Mouse (Mus musculus): ENCODE data around the gene Rab12.
"Not testable (repeated sequence)": the region's sequence is repeated elsewhere in the genome, so short reads cannot be mapped to it uniquely, and the experiment has no call there.

Rab12 gene

DNA sequence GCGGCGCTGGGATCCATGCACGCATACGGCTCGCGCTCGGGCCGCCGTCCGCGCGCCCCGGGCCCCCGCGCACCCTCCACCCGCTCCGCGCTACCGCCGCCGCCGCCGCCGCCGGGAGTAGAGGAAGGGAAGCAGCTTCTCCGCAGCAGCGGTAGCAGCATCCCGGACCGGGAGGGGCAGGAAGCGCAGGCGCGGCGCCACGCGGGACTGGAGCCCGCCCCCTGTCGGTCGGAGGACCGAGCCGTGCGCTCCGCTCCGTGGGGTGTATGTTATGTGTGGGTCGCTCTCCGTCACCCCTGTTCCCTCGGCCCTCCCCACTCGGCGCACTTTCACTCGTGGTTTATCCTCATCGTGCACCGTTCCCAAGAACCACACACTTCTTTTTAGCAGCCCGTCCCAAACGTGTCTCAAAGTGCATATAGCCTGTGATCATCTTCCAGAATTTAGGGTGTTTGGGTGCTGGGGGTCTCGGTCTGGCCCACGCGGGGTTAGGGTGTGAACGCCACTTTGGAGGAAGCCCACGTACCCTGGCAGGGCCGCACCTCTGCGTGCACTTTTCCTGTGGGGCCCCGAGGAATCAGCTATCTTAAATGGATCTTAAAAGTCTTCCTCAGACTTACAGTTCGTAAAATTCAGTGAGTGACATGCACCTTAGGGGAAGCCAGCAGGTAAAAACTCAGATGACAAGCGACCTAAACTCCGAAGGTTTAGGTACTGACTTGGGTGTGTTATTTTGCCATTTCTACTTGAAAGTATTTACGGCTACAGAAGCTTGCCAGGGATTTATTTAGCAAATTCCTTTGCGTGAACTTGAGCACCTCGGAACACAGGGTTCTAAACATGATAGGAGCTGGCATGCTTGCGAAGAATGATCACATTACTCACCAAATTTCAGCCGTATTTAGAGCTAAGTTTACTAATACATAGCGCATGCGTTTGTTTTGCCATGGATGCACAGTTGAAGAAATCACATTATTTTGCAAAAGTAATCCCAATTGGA is at the start of gene Rab12:
Gene Rab12 (minus strand): TSS at position 176 of the 1,000 bp plus-strand sequence.
- DNase-seq, result peak; percentile 95

DNA sequence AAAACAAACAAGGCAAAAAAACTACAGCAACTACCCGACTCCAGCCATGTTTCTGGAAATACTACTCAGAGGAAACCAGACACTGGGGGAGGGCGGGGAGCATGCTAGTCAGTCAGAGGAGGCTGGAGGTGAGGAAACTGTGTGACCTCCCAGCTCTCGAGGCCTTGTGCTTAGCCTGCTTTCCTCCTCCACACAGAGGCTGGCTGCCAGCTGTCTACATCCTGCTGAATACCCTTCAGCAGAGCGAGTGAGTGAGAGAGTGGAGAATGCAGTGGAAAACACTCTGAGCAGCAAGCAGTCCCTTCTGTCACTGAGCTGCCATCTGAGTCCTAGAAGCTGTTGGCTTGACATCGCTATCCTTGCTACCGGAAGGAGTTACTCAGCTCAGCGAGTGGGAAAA is 44.7 kb upstream of the Rab12 start:
- DNase-seq, result no peak

DNA sequence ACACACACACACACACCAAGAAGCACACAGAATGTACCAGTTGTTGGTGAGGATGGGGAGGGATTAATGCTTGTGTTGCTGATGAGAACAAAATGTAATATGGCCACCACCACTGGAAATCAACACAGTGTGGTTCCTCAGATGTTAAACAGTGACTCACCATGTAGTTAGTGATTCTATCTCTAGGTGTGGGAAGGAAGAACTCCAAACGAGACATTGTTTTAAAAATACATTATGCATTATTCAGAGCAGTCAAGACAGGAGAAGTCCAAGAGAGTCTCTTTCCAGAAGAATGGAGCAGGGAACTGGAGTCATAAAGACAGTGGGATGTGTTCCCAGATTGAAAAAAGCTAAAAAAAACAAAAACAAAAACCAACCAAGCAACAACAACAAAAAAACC is 44.0 kb upstream of the Rab12 start:
- DNase-seq, result no peak

DNA sequence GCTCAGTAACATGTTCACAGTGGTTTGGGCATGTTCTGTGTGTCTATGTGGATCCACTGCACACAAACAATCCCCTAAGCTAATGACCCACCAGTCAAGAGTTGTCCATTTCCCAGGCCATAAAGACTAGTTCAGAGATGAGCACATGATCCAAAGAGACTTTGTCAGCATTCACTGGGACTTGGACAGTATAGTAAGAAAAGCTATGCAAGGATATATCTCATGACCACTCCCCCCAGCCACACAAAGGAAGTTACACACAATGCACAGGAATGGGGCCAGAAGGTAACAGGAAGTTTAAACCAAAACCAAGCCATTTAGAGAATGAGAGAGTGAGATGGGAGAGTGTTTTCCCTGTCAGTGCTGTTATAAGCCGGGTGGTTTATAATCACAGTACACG is 41.9 kb upstream of the Rab12 start:
- no peak for DNase-seq

DNA sequence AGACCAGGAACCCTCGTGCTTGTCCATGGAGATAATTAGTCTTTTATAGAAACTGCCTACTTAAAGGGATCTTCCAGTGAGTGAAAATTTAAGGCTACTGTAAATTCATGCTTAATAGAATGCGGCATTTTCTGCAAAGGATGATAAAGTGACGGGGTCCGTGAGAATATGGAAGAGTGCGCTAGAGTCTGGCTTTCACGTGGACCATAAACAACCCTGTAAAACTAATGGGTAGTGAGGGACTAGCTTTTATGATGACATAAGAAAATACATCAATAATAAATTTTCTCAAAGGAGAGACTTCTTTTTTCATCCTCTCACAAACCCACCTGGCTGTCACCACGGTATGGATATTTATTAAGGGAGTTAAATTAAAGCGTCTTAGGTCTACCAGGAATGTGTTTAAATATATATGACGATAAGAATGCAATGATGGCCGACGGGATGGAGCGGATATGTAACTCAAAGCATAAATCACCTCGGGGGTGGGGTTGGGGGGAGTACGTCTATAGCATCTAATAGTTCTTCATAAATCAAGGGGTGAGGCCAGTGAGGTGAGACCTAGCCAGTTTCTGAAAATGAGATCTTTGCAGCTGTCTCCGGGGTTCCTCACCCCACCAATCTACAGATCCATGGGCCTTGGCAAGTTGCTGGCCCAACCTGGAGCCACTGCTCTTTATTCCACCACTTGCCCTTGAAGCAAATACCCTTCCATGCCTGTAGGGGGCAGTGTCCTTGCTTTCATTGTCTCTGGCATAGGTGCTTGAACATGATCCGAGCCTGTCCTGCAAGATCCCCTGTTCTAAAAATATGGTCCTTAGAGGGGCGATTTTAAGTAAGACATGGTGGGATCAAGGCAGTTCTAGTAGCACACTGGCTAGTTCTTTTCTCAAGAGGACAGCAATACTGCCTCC is 39.1 kb upstream of the Rab12 start:
- DNase-seq, result peak; percentile 28

DNA sequence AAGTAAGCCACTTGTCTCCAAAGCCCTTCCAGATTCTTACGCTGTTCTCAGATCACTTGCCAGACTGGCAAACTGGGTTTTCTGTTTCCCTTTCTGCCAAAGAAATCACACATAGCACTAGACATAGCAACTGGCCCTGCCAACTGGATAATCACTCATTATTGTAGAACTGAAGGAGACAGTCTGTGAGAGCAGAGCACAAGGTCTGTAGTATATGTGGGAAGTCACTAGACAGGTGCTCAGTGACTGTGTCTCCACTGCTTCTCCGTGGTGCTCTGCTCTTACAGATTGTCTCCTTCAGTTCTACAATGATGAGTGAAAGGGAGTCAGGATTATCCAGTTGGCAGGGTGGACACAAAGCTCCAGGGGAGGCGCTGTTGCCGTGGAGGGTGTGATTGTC is 33.2 kb upstream of the Rab12 start:
- DNase-seq, result no peak

DNA sequence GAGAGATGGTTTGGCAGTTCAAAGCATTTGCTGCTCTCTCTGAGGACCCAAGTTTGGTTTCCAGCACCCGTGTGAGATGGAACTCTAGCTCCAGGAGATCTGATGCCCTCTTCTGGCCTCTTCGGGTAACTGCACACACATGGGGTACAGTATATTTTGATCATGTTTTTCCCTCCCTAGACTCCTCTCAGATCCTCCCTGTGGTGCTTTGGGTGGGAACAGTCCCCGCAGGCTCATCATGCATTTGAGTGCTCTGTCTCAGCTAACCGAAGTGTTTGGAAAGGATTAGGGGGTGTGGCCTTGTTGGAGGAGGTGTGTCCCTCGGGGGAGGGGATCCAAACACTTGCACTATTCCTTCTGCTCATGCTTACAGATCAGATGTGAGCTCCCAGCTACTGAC is 31.0 kb upstream of the Rab12 start:
- DNase-seq, result no peak

DNA sequence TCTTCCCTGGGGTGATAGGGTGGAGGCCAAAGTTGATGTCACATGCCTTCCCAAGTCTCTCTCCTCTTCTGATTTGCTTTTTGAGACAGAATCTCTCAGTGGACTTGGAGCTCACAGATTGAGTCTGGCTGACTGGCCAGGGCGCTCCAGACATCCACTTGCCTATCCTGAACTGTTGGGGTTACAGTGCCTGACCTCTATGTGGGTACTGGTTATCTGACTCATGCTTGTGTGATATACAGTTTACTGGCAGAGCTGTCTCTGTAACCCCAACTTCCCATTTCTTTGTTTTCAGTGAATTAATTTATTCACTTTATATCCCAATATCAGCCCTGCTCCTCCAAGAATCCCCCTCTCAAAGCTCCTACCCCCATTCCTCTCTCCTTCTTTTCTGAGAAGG is 12.8 kb upstream of the Rab12 start:
- DNase-seq, result no peak

DNA sequence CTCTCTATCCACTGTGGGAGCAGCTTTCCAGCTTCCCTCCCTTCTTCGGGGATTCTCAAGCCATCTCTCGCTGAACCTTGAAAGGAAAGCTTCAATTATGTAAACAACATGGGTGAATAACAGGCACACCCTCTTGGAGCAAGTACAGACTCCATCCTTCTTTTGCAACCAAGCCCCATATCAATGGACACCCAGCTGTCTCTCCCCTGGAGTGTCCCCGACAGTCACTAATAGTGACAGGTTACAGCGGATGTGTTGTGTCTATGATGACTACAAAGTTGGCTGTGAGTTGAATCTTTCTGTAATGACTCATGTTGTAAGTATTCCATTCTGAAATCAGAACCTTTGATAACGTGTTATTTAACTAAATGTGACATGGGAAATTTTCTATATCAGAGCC is 3.9 kb upstream of the Rab12 start:
- DNase-seq, result no peak

DNA sequence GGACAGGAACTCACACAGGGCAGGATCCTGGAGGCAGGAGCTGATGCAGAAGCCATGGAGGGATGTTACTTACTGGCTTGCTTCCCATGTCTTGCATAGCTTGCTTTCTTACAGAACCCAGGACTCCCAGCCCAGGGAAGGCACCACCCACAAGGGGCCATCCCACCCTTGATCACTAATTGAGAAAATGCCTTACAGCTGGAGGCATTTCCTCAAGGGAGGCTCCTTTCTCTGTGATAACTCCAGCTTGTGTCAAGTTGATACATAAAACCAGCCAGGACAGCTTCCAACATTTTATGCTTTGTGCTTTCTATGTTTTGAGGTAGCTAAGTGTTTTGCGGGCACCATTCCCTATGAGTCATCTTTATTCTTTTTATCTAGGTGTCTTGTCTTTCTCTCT is 3.1 kb upstream of the Rab12 start:
- not testable (repeated sequence) for DNase-seq

DNA sequence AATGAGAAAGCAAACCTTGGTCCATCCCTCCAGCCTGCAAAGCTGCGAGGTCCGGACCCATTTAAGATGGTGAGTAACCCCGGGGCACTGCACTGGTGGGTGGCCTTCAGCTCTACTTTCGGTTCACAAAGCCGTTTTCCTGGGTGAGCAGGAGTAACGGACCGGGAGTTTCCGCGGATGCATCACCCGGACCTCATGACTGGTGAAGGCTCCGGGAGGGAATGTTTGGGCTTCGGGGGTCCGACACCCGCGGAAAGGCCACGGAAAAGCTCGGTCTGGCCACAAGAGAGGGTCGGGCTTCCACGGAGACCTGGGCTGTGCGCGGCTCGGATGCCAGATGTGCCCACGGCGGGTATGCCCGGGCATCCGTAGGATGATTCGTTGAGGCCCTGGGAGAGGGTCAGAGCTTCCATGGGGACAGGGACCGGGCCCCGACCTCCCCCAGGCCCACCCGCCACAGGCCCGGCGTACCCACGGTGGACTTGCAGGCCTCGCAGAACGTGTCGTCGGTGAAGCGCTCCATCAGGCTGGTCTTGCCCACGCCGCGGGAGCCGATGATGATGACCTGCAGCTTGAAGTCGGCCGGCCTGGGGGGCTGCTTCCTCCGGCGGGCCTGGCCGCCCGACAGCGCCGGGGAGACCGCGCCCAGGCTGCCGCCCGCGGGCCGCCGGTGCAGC is 514 bp downstream of the Rab12 start:
- no peak for DNase-seq

DNA sequence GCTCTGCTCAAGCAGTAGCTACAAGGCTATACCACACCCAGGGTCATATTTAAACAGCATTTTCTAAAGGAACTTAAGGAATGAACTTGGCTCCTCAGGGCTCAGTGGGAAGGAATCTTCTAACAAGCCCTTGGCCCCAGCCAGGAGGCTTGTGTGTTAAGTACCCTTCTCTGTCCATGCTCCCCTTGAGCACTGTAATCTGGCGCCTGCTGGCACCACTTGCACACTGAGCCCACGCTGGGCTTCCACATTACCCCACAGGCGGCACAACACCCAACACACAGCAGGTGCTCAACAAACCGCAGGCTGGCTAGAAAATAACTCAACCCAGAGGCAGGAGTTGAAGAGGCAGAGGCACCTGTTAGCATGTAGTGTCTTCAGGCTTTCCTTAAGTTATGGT is 2.6 kb downstream of the Rab12 start:
- peak; percentile 52 for DNase-seq

DNA sequence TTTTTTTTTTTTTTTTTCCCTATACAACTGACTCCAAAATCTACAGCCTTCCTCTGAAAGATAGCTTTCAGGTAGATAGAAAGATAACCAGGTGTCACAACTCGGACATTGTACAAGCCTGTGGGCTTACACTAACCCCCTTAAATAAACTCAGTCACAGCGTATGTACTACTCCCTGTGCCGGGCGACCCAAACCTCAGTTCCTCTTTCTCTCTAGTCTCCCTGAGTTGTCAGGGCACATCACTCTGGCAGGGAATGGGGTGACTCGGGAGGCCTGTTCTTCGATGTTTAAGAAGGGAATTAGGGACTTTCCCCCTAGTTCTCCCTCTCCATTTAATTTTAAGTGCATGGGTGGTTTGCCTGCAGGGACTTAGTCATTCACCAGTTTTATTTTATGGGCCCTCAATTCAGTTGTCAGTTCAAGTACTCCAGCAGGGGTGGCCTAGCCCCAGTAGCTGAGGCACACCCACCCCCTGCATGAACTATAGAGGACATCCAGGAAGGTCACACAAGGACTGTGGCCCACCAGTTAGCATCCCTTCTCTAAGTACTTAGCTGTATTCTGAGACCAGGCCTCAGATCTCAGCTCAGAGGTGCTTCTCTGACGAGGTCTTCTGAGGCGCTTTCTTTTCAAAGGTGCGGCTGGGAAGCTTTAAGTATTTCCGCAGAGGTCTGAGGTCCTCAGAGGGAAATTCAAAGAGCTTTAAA is 5.1 kb downstream of the Rab12 start:
- no peak for DNase-seq

DNA sequence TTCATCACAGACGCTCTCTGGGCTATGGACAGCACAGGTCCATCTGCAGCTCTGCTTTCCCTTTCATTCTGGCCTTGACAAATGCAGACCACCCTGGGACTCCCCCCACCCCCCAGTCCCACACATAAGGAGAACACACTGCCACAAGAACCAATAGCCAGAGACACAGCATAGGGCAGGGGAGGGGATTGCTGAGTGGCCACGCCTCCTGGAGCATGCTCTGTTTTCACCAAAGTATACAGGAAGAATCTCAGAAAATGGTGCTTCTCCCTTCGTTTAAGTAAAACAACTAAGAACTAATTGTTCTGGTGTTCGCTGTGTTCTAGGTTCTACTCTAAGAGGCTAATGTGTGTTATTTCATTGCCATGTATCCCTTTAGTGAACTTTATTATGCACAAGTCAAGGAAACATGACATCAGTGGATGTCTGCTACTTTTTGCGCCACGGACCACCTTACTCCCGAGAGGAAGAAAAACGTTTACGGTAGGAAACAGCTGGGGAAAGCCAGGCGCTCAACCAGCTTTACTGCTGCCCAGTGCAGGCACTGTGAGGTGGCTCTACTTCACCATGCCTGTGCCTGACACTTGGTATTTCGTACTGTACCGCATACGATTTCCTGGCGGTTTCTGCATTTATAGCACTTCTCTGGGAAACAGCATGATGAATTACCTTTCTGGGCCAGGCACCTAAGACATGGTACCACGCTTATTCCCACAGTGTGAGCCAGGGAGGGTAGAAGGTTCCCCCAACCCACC is 7.2 kb downstream of the Rab12 start:
- DNase-seq, result peak; percentile 44

DNA sequence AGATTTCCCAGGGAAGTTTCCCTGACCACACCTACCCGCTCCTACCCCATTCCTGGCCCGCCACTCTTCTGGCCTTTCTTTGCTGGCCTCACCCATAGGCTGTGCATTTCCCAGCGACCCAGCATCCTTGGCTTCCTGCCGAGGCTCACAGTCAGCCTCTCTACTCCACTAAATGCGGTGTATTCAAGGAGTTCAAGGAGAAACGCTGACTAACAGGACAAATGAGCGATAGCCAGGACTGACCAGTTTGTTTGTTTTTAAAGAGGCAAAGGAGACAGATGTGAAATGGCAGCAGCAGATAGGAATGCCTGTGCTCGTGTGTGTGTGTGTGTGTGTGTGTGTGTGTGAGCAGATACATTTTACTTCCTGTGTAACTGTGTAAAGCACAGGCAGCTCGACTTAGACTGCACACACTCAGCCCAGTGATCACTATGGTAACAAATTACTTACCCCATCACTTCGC is 9.3 kb downstream of the Rab12 start:
- no peak for DNase-seq

DNA sequence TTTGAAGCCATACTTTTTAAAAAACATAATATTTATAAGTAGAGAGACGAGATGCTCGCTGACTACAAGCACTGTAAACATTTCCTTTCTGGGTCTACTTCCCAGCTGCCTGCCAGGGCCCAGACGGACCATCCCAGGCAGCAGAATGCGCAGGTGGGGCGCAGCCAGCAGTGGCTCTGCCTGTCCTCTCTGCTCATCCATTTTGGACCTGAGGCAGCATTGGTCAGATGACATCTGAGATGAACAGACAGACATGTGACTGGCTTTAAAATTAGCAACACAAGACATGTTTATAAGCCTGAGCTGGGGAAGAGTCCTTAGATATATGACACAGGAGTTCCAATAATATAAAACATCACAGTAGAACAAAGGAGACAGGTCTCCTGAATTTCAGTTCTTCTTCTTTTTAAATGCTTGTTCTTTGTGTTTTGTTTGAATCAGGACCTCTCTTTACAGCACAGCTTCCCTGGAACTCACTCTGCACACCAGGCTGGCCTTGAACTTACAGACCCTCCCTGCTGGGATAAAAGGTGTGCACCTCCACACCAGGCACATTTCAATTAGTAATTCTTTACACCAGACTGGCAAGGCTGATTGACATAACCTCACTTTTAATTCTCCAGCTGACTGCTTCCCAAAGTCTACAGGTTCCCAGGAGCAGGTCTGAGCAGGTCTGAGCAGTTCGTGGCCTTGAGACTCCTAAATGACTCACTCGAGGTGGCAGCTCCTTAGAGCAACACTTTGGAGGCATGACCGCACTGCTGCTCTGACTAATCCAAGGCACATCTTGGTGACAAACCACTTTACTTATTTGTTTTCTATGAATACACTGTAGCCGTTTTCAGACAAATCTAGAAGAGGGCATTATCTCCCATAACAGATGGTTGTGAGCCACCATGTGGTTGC is 12.2 kb downstream of the Rab12 start:
- no peak for DNase-seq

DNA sequence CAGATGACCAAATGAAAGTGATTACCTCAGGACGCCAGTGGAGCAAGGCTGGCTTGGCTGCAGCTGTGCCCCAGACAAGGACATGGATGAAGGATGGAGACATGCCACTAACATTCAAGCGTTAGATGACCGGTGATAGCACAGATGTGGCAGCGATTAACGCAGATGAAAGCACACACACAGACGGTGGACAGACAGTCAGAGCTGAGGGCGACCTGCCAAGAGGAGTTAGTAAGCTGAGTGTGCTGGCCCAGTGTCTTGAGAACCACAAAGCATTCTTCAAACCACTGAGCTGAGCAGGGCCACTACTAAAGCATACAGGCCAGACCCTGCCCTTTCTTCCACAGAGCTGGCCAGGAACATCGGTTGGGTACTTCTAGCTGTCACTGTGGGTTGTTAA is 14.6 kb downstream of the Rab12 start:
- no peak for DNase-seq

DNA sequence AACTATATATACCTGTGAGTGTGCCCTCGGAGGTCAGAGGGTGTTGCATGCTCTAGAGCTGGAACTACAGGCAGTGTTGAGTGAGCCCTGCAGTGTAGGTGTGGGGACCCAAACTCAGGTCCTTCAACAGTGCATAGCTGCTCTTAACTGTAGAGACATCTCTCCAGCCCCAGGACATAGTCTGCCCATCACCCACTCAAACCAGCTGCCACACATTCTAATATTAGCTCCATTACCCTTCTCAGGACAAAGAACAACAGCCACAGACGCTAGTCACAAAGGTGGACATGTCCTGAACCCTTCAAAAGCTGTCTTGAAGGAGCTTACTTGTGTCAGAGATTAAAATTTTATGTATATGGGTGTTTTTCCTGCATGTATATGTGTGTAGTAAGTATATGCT is 15.3 kb downstream of the Rab12 start:
- DNase-seq, result no peak

DNA sequence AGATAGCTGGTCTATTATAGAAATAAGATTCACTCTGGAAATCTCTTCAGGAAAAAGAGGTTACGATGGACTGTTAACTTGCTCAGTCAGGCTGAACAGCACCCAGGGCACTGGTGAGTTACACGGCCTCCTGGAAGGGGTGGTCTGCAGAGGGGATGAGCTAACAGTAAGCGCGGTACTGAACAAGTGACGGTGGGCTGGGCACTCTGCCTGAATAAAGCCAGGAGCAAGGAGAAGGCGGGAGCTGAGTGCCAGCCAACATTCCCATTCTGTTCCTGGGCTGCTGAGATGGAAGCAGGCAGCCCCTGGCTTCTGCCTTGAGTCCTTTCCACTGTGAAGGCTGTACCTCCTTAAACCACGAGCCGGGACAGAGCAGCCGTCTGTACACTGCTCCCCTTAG is 16.1 kb downstream of the Rab12 start:
- no peak for DNase-seq

DNA sequence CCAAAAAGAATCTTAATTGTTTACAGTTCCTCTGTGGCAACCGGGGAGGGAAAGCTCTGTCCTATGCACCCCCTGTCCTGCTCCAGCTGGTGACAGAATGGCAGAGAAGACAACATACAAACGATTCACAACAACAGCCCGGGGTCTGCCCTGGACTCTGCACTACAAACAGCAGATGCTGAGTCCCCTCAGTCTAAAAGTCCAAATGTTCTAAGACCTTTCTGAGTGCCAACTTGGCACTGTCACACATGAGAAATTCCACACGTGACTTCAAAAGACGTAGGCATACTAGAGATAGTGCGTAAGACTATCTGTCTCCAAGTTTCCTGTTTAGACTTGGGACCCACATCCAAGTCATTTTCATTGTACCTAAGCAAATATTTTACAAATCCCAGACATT is 16.7 kb downstream of the Rab12 start:
- DNase-seq, result no peak

DNA sequence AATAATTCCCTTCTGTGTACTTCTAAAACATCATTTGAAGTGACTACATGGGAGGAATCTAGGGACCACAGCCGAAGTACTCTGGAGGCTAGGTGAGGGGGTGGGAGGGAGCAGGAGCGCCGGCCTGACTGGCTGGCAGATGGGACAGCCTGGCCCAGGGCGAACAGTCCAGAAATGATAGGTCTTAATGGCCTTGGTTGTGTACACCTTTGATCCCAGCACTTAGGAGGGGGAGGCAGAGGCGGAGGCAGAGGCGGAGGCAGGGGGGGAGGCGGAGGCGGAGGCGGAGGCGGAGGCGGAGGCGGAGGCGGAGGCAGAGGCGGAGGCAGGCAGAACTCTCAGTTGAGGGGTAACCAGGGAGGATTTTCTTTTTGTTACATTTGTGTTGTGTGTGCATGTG is 20.9 kb downstream of the Rab12 start:
- no peak for DNase-seq
